Mouse (Mus musculus) brown adipose tissue, adult 24 weeks (tissue): ENCODE data around the gene Sbk2. TPM values are rescaled to one million over a fixed set of nuclear protein-coding genes. Genes with fewer than 3 reads are reported as not detected.

Experiments
- H3K27ac ChIP-seq: fragments of 200-500 bp; replicated peaks from 2 replicates; pipeline ENCODE4 v1.5.1; 2012; ENCODE audit warnings: low read depth, mild to moderate bottlenecking, low read length
- H3K4me1 ChIP-seq: fragments of 200-500 bp; 2 replicates; pipeline ENCODE4 v1.6.1; 2012; ENCODE audit warnings: low read length, mixed read lengths; ENCODE audit not compliant: control insufficient read depth, insufficient read depth, insufficient read length
- H3K4me3 ChIP-seq: fragments of 200-500 bp; 2 replicates; pipeline ENCODE4 v1.5.1; 2012; ENCODE audit warnings: low read depth, mild to moderate bottlenecking, low read length, moderate library complexity; ENCODE audit not compliant: insufficient read depth
- polyA plus RNA-seq: library from polyadenylated mRNA; stranded (reverse); fragments of >200 nt; gene quantifications from 2 replicates; pipeline ENCODE4 v1.2.4, GENCODE M21; 2012; ENCODE audit not compliant: missing spikeins, insufficient read depth, insufficient read length

The Sbk2 gene
- polyA plus RNA-seq, 1 experiment = 5.4 TPM

DNA sequence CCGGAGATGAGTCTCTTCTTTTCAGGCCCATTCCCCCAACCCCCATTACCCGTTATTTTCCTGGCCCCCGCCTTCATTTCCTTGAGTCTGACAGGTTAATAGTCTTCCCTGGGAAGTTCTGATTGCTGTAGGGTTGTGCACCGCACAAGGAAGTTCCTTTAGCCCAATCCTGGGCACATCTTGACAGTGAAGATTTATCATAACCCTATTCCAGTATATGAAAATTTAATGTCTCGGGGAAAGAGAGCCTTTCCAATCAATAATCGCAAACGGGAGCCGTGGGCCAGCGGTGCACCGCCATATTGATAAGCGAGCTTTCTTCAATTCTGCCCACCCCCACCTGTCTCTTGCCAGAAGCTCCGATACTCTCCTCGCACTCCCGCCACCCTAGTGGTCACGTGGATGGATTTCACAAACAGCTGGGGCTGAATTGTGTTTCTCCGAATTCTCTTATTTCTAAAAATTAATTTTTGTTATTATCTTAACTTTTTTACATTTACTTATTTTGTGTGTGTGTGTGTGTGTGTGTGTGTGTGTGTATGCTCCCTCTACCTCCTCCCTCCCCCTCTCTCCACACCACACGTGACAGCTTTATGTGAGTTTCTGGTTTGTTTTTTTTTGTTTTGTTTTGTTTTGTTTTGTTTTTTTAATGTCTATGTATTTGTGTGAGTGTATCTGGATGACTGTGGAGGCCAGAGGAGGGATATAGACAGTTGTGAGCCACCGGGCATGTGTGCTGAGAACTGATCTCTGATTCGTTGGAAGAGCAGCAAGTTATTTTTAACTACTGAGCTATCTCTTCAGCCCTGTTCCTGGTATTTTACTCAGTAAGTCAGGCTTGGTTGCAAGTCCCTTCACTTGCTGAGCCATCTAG is 64.3 kb downstream of the Sbk2 start:
- no peak overlapping the region for H3K27ac ChIP-seq
- H3K4me1 ChIP-seq = no peaks in the 10 kb centered on the region; the same call in 1 of the 2 replicates
- peak overlapping the region; percentile 32 for H3K4me3 ChIP-seq

DNA sequence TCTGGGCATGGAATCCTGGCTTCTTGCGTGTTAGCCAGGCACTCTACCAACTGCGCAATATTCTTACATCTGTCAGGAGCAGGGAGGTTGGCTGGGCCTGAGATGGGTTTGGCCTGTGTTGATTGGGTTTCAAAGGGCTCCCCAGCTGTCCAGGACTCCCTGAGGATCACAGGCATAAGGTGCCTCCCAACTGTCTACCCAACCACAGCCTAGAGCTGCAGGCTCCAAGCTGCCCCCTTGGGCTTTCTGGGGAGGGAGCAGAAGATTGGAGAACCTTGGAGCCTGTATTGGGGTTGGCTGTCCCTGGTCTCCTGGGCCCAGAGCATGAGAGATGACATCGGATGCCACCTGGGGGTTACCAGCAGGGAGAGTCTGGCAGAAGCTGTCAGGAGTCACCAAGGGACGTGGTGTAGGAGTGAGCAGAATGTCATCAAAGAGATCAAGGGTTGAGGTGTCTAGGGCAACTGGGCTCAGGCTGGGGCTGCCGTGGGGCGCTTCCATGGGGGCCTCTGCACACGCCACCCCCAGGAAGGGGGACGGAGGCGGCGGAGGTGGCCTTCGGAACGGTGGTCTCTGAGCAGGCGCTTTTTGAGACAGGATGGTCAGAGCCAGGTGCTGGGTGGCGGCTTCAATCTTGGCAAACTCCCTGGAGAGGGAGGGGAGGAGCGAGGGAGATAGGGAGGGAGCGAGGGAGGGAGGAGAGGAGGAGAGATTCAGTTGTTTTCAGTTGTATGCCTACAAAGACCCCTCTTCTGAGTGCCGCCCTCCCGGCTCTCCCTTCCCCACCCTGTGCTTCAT is 65.2 kb downstream of the Sbk2 start:
- no peak overlapping the region for H3K27ac ChIP-seq
- no peaks in the 10 kb centered on the region; the same call in 1 of the 2 replicates for H3K4me1 ChIP-seq
- peak overlapping the region; percentile 32 for H3K4me3 ChIP-seq

DNA sequence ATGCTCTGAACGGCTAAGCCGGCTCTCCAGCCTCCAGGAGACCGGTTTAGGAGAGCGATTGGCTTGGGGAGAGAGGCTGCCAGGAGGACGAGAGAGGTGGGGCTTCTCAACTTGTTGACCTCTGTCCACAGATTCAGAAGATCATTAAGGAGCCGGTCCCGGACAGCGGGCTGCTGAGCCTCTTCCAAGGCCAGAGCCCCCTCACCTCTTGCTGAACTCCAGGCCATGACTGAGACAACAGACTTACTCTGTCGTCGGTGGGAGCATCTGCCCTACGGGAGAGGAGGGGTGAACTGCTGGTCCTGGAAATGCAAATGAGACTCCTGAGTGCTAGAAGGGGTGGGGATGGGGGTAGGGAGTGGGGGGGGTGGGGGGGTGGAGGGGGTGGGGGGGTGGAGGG is 69.0 kb downstream of the Sbk2 start:
- H3K4me1 ChIP-seq = no peaks in the 10 kb centered on the region; the same call in 1 of the 2 replicates
- no peak overlapping the region for H3K27ac ChIP-seq
- no peak overlapping the region for H3K4me3 ChIP-seq

Other genes starting within 250 kb of the Sbk2 start
- gene Tmem150b, start 239.2 kb downstream of the Sbk2 start, polyA plus RNA-seq = not detected in 2 replicates
- 20.0 and 25.7 TPM in 2 replicates for gene Kmt5c, start 224.3 kb downstream of the Sbk2 start, polyA plus RNA-seq
- gene Cox6b2, start 211.3 kb downstream of the Sbk2 start, polyA plus RNA-seq = 7.9 and 17.6 TPM in 2 replicates
- not detected in 2 replicates for gene Fam71e2, start 193.1 kb downstream of the Sbk2 start, polyA plus RNA-seq
- gene Il11, start 181.5 kb downstream of the Sbk2 start, polyA plus RNA-seq = not detected in 2 replicates
- not detected in 2 replicates for gene Tmem190, start 181.5 kb downstream of the Sbk2 start, polyA plus RNA-seq
- 17.0 and 23.3 TPM in 2 replicates for gene Tmem238, start 174.8 kb downstream of the Sbk2 start, polyA plus RNA-seq
- gene Rpl28, start 171.5 kb downstream of the Sbk2 start, polyA plus RNA-seq = 347 and 411 TPM in 2 replicates
- 64.5 and 67.8 TPM in 2 replicates for gene Ube2s, start 151.8 kb downstream of the Sbk2 start, polyA plus RNA-seq
- 0.40 and 0.42 TPM in 2 replicates for gene Shisa7, start 119.7 kb downstream of the Sbk2 start, polyA plus RNA-seq
- 19.1 and 36.2 TPM in 2 replicates for gene Isoc2b, start 94.1 kb downstream of the Sbk2 start, polyA plus RNA-seq
- 55.3 and 59.3 TPM in 2 replicates for gene Isoc2a, start 87.3 kb downstream of the Sbk2 start, polyA plus RNA-seq
- gene Gm36210, start 57.9 kb downstream of the Sbk2 start, polyA plus RNA-seq = not detected in 2 replicates
- gene Zfp628, start 49.2 kb downstream of the Sbk2 start, polyA plus RNA-seq = 3.2 and 3.4 TPM in 2 replicates
- 1.8 TPM in 1 of 2 replicates, not detected in the other for gene Nat14, start 42.4 kb downstream of the Sbk2 start, polyA plus RNA-seq
- gene Ssc5d, start 38.6 kb downstream of the Sbk2 start, polyA plus RNA-seq = 4.9 and 5.5 TPM in 2 replicates
- gene Sbk3, start 6.8 kb upstream of the Sbk2 start, polyA plus RNA-seq = 0.75 TPM in 1 of 2 replicates, not detected in the other
- gene Zfp579, start 31.8 kb upstream of the Sbk2 start, polyA plus RNA-seq = 5.3 and 6.3 TPM in 2 replicates
- gene Zfp524, start 50.0 kb upstream of the Sbk2 start, polyA plus RNA-seq = 12.4 and 19.4 TPM in 2 replicates
- 10.5 and 11.9 TPM in 2 replicates for gene Fiz1, start 50.3 kb upstream of the Sbk2 start, polyA plus RNA-seq
- gene Gm44973, start 51.1 kb upstream of the Sbk2 start, polyA plus RNA-seq = not detected in 2 replicates
- 7.5 and 10.9 TPM in 2 replicates for gene Zfp865, start 56.0 kb upstream of the Sbk2 start, polyA plus RNA-seq
- not detected in 2 replicates for gene Ccdc106, start 56.1 kb upstream of the Sbk2 start, polyA plus RNA-seq
- gene 4632433K11Rik, start 69.7 kb upstream of the Sbk2 start, polyA plus RNA-seq = not detected in 2 replicates
- 1.2 and 1.9 TPM in 2 replicates for gene Zfp784, start 74.0 kb upstream of the Sbk2 start, polyA plus RNA-seq
- 4.4 and 5.6 TPM in 2 replicates for gene Zfp580, start 87.1 kb upstream of the Sbk2 start, polyA plus RNA-seq
- gene U2af2, start 97.7 kb upstream of the Sbk2 start, polyA plus RNA-seq = 44.6 and 58.8 TPM in 2 replicates
- 66.5 and 69.5 TPM in 2 replicates for gene Epn1, start 115.8 kb upstream of the Sbk2 start, polyA plus RNA-seq
- gene Rfpl4, start 152.5 kb upstream of the Sbk2 start, polyA plus RNA-seq = not detected in 2 replicates
- 7.6 and 8.1 TPM in 2 replicates for gene Rasl2-9, start 161.5 kb upstream of the Sbk2 start, polyA plus RNA-seq
- gene Vmn1r55, start 185.3 kb upstream of the Sbk2 start, polyA plus RNA-seq = not detected in 2 replicates
- not detected in 2 replicates for gene Vmn1r56, start 232.3 kb upstream of the Sbk2 start, polyA plus RNA-seq